Mouse (Mus musculus) hindbrain, embryonic 15.5 days (tissue): ENCODE measurements at regions not wholly inside any gene's neighbourhood (a gene's known extent, or its start where the extent isn't known, plus 50 kb on each side); places are given as distances from the start of the nearest gene placed in this dataset.

Experiments used
- ATAC-seq: fragments of 200-750 bp; cut with Nextera tagmentation; 2 replicates; pipeline ENCODE4 v1.8.0; 2017; ENCODE audit warnings: low read depth, moderate number of reproducible peaks, moderate TSS enrichment; ENCODE audit not compliant: low FRiP score
- H3K27ac ChIP-seq: fragments of 300-500 bp; sonication (generic); replicated peaks from 2 replicates; pipeline ENCODE4 v1.5.1; 2015; ENCODE audit warnings: mild to moderate bottlenecking, inconsistent platforms
- H3K27me3 ChIP-seq: fragments of 300-500 bp; sonication (generic); 2 replicates; pipeline ENCODE4 v1.6.1; 2015; ENCODE audit warnings: control low read depth, inconsistent platforms
- H3K36me3 ChIP-seq: fragments of 300-500 bp; sonication (generic); 2 replicates; pipeline ENCODE4 v1.6.1; 2015; ENCODE audit warnings: control low read depth, inconsistent platforms
- H3K4me1 ChIP-seq: fragments of 300-500 bp; sonication (generic); replicated peaks from 2 replicates; pipeline ENCODE4 v1.6.1; 2015; ENCODE audit warnings: control low read depth, inconsistent platforms
- H3K4me2 ChIP-seq: fragments of 300-500 bp; sonication (generic); 2 replicates; pipeline ENCODE4 v1.6.1; 2015; ENCODE audit warnings: moderate library complexity, mild to moderate bottlenecking, inconsistent platforms
- H3K4me3 ChIP-seq: fragments of 300-500 bp; sonication (generic); 2 replicates; pipeline ENCODE4 v1.5.1; 2015; ENCODE audit warnings: mild to moderate bottlenecking, inconsistent platforms
- H3K9ac ChIP-seq: fragments of 300-500 bp; sonication (generic); 2 replicates; pipeline ENCODE4 v1.6.1; 2015; ENCODE audit warnings: inconsistent platforms
- H3K9me3 ChIP-seq: fragments of 300-500 bp; sonication (generic); 2 replicates; pipeline ENCODE4 v1.6.1; 2016; ENCODE audit warnings: control low read depth, inconsistent platforms
- WGBS: fragments of 180-500 bp; shearing (Covaris S2); methylation state at CpG from one replicate; pipeline ENCODE4 v1.1.7; 2015; 5-methylcytosine and 5-hydroxymethylcytosine counted together

DNA sequence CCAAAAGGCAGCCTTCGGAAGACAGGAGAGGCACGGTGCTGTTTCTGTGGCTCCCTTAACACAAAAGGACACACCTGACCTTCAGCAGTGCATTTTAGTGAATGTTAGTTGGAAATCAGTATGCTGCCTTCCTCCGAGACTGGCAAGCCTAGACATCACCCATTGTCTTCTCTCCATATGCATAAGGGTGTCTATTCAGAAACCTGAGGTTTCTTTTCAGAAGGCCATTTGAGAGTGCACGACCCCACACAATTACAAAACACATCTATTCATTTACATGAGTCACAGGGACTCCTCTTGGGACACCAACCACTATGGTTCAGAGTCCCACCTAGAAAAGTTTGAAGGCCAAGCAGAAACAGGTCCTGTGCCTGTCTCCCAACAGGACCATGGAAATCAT is 161.8 kb upstream of the Spats2l start:
- no peak overlapping the region for H3K4me2 ChIP-seq
- H3K9ac ChIP-seq, result no peak overlapping the region
- ATAC-seq, result no peak
- no peaks in the 10 kb centered on the region for H3K27me3 ChIP-seq
- peaks cover 18% of the 10 kb centered on the region for H3K4me1 ChIP-seq
- no peak overlapping the region for H3K4me3 ChIP-seq
- no peaks in the 10 kb centered on the region for H3K9me3 ChIP-seq
- no peak overlapping the region for H3K27ac ChIP-seq
- no peaks in the 10 kb centered on the region for H3K36me3 ChIP-seq
- WGBS, result 45% methylated on average over 4 of the region's 4 CpGs

DNA sequence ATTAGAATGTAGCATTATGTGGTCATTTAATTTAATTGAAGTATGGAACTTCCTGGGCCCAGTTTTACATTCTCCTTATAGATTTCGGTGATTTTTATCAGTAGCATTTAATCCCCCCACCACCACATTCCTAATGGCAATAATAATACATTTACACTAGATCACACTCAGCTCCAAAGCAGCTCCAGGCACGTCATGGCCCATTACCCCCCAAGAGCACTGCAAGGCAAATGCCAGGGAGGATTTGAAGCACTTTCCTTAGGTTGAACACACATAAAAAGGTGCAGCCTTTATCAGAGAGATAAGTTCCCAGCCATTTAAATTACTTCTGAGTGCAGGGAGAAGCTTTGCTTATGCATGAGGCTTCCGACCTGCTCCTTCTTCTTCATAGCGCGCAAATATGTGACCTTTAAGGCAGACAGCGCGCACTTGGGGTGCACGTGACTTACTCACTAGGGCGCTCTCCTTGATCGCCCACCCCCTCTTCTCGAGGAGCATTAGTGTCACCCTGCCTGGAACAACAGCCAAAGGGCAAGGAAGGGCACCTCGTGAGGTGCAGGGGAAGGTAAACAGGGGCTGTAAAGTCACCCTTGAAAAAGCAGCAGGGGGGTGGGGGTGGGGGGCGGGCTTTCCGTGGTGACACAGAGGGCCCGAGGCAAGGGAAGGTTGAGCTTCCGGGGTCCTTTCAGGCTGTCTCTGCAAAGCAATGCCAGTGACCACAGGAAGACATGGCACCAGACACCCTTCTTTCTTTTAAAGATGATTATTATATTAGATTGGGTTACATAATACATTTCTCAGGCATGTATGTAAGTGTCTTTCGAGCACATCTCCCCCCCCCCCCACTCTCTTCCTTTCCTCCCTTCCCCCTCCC is 160.8 kb upstream of the Spats2l start:
- peak overlapping the region; percentile 13; the same call in 1 of the 2 replicates for H3K27ac ChIP-seq
- no peaks in the 10 kb centered on the region for H3K36me3 ChIP-seq
- H3K27me3 ChIP-seq, result no peaks in the 10 kb centered on the region
- WGBS, result 19% methylated on average over 17 of the region's 17 CpGs
- H3K9me3 ChIP-seq, result no peaks in the 10 kb centered on the region
- no peak overlapping the region for H3K9ac ChIP-seq
- peaks cover 18% of the 10 kb centered on the region for H3K4me1 ChIP-seq
- H3K4me2 ChIP-seq, result peak overlapping the region; percentile 49
- peak; percentile 69; the same call in 1 of the 2 replicates for ATAC-seq
- no peak overlapping the region for H3K4me3 ChIP-seq

DNA sequence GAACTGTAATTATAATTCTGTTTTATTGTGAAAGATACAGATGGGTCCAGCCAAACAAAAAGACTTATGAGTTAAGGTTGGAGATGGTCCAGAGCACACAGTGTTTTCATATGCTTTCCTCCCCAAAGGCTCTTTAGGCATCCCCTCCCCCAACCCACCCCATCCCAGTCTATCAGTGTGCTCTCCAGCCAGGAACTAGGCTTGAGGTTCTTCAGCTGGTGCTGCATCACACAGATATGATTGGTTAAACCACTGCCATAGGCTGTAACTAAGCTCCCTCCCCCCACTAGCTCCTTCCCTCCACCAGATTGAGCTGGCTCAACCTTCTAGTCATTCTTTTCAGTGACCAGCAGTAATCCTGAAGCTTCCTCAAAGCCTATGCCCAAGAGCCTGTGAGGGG is 158.8 kb upstream of the Spats2l start:
- no peak for ATAC-seq
- H3K27me3 ChIP-seq, result no peaks in the 10 kb centered on the region
- H3K27ac ChIP-seq, result no peak overlapping the region
- no peak overlapping the region for H3K4me2 ChIP-seq
- no peak overlapping the region for H3K4me3 ChIP-seq
- H3K9me3 ChIP-seq, result no peaks in the 10 kb centered on the region
- H3K36me3 ChIP-seq, result no peaks in the 10 kb centered on the region
- no peak overlapping the region for H3K9ac ChIP-seq
- H3K4me1 ChIP-seq, result peaks cover 15% of the 10 kb centered on the region

DNA sequence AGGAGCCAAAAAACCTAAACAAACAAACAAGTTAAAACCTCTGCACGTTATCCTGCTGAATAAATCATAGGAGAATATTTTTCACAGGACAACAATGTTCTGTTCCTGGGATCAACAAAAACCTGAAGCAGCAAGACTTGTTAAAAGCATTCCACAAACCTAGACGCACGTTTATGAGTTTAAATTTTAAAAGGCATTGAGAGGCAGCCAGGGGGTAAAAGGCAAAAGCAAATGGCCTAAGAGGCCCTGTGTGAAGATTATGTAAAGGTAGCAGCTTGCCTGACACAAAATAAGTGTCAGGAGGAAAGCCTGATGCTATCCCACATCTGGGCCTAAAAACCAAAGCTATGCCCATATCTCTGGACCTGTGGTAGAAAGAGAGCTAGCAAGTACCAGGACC is 156.6 kb upstream of the Spats2l start:
- Histone ChIP-seq H3K9me3 (no peaks in the 10 kb centered on the region), H3K4me1 (peaks cover 11% of the 10 kb centered on the region), H3K27ac (no peak overlapping the region), H3K4me2 (no peak overlapping the region), H3K4me3 (no peak overlapping the region), H3K27me3 (no peaks in the 10 kb centered on the region), H3K36me3 (no peaks in the 10 kb centered on the region), H3K9ac (no peak overlapping the region)
- no peak for ATAC-seq
- 86% methylated on average over 3 of the region's 3 CpGs for WGBS

DNA sequence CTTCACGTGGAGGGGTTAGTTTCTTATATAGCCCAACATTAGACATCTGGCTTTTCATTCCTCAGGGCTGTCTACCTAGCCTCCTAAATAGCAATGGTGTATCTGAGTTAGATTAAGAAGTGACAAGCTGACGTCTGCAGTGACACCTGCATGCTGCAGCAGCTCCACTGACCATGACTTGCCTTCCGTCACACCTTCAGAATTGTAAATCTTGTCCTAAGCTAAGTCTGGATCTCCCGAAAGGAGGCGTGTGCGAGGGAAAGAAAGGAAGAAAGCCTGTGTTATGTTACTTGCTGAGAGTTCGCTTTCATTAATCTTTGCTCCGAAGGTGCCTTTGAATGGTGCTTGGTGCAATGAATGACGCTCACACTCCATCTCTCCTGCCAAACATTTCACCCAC is 151.4 kb upstream of the Spats2l start:
- H3K9ac ChIP-seq, result no peak overlapping the region
- H3K36me3 ChIP-seq, result no peaks in the 10 kb centered on the region
- no peak overlapping the region for H3K27ac ChIP-seq
- no peak for ATAC-seq
- no peaks in the 10 kb centered on the region for H3K4me1 ChIP-seq
- H3K9me3 ChIP-seq, result no peaks in the 10 kb centered on the region
- no peak overlapping the region for H3K4me2 ChIP-seq
- no peak overlapping the region for H3K4me3 ChIP-seq
- 75% methylated on average over 9 of the region's 9 CpGs for WGBS
- H3K27me3 ChIP-seq, result no peaks in the 10 kb centered on the region

DNA sequence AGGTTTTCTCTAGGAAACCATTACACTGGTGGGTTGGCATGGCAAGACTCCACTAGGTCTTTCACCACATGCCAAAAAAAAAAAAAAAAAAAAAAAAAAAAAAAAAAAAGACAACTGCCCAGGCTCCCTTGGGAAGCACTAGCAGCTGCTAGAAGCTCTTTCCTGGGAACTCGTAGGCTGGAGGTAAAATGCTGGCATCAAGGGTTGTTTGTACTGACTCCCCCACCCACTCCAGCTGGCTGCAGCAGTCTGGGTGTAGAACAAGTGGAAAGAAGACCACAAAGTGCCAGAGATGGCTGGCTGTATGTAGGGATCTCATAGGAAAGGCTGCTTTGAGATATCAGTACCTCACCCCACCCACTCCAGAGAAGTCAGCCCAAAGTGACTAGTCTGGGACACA is 140.0 kb upstream of the Spats2l start:
- Histone ChIP-seq H3K4me2 (no peak overlapping the region), H3K36me3 (no peaks in the 10 kb centered on the region), H3K27ac (no peak overlapping the region), H3K9ac (no peak overlapping the region), H3K9me3 (no peaks in the 10 kb centered on the region), H3K4me1 (no peaks in the 10 kb centered on the region), H3K4me3 (no peak overlapping the region), H3K27me3 (no peaks in the 10 kb centered on the region)
- WGBS, result 57% methylated on average over 1 of the region's 1 CpGs
- no peak for ATAC-seq

DNA sequence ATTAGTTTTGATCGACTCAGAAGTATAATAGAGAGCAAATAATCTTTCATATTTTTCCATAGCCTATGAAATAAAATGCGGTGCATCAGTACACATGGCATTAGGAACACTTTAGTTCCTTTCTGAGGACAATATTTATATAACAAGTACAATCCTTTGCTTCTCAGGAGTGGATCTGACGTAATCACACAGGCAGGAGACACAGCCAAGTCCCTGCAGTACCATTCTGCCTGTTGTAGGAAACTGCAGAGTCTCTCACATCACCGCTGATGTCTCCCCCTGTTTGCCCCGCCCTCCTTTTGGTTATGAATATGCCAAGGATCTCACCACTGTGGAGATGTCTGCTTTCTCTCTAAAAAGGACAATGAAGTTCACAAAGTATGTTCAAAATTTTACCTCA is 131.8 kb upstream of the Spats2l start:
- Histone ChIP-seq H3K4me1 (peaks cover 7% of the 10 kb centered on the region), H3K36me3 (no peaks in the 10 kb centered on the region), H3K9ac (no peak overlapping the region), H3K4me3 (no peak overlapping the region), H3K9me3 (no peaks in the 10 kb centered on the region), H3K27me3 (no peaks in the 10 kb centered on the region), H3K27ac (peak overlapping the region; percentile 46; the same call in 1 of the 2 replicates), H3K4me2 (no peak overlapping the region)
- WGBS, result 74% methylated on average over 5 of the region's 5 CpGs
- no peak for ATAC-seq

DNA sequence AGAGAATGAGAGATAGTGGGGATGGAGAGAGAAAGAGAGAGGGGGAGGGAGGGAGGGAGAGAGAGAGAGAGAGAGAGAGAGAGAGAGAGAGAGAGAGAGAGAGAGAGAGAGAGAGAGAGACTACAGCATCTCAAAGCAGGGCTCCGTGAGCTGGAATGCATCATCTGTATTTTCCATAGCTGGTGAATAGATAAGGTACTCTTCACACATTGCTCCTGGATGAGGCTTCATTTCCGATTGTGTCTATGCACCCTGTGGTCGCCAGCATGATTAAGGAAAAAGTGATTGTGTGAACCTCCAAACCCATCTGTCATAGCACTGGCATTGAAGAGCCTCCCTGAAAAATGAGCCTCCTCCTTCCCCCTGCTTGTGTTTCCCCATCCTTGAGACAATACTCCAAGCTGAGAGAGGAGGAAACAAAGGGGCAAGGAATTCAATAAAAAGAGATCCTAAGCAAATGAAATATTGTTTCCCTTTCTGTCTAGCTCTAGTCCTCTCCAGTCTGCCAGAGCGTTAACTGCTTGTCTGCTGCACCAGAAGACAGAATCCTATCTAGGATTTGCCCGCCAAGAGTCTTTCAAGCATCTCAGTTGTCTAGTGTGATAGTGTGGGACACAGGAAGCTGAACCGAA is 130.4 kb upstream of the Spats2l start:
- no peaks in the 10 kb centered on the region for H3K27me3 ChIP-seq
- H3K4me2 ChIP-seq, result 0 out of 2 replicates have a peak overlapping the region, but pooled peaks have one; percentile 4
- ATAC-seq, result peak; percentile 72
- H3K27ac ChIP-seq, result peak overlapping the region; percentile 72
- no peaks in the 10 kb centered on the region for H3K36me3 ChIP-seq
- H3K4me3 ChIP-seq, result no peak overlapping the region
- H3K4me1 ChIP-seq, result peaks cover 7% of the 10 kb centered on the region
- WGBS, result 29% methylated on average over 6 of the region's 6 CpGs
- H3K9ac ChIP-seq, result no peak overlapping the region
- no peaks in the 10 kb centered on the region for H3K9me3 ChIP-seq

DNA sequence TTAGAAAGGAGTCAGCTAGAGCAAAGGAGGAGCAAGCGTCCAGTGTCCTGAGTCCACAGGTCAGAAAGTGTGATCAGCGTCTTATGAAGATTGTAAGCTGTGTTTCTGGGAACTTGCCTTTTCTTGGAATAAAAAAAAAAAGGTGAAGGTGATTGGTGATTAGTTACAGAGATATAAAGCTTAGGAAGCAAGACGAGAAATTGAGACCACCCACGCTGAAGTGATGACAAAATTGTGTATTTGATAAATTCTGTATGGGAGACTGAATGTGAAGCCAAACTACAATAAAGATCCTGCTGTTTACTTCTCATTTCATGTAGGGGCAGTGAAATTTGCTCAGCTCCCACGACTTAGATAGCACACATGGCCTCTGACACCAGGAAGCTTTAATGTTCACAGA is 109.0 kb upstream of the Spats2l start:
- no peak overlapping the region for H3K4me2 ChIP-seq
- no peaks in the 10 kb centered on the region for H3K27me3 ChIP-seq
- H3K9me3 ChIP-seq, result no peaks in the 10 kb centered on the region
- H3K4me3 ChIP-seq, result no peak overlapping the region
- ATAC-seq, result no peak
- no peak overlapping the region for H3K27ac ChIP-seq
- no peaks in the 10 kb centered on the region for H3K4me1 ChIP-seq
- no peak overlapping the region for H3K9ac ChIP-seq
- 79% methylated on average over 5 of the region's 5 CpGs for WGBS
- no peaks in the 10 kb centered on the region for H3K36me3 ChIP-seq

DNA sequence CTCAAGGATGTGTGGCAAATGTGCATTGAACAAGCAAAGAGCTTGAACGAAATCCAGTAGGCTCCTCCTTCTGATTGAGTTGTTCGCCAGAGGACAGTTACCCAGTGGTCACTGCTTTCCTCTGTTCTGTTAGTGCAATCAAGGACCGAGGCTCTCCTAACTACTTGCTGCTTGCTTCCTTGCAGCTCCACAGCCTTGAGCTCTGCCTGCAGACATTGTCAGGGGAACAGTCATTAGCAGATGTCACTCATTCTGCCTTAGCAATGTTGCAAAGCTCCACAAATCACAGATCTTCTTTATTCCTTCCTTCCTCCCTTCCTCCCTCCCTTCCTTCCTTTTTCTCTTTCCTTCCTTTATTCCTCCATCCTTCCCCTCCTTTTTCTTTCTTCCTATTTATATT is 108.2 kb upstream of the Spats2l start:
- no peaks in the 10 kb centered on the region for H3K36me3 ChIP-seq
- no peaks in the 10 kb centered on the region for H3K9me3 ChIP-seq
- 65% methylated on average over 3 of the region's 3 CpGs for WGBS
- no peaks in the 10 kb centered on the region for H3K4me1 ChIP-seq
- no peak overlapping the region for H3K27ac ChIP-seq
- no peak overlapping the region for H3K4me3 ChIP-seq
- no peak overlapping the region for H3K9ac ChIP-seq
- ATAC-seq, result no peak
- H3K27me3 ChIP-seq, result no peaks in the 10 kb centered on the region
- H3K4me2 ChIP-seq, result no peak overlapping the region

DNA sequence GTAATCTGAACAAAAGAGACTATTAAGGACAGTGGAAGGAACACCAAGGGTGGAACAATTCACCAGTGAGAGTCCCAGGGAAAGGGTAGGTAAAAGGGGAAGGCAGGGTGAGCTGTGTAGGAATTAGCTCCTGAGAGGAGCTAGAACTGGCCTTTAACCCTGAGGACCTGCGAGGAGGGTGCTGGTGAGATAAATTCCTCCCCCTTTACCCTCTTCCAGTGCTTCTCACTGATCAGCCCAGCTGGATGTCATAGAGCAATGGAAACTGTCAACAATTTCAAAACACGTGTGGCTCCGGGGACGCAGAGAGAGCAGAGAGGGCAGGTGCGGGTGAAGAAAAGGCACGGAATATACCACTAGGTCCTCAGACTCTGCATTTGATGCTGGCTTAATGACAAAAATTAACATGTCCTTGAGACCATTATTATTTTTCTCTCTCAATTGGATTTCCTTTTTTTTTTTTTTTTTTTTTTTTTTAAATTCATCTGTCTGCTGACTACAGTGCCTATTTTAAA is 107.7 kb upstream of the Spats2l start:
- Histone ChIP-seq H3K9ac (no peak overlapping the region), H3K4me1 (no peaks in the 10 kb centered on the region), H3K36me3 (no peaks in the 10 kb centered on the region), H3K9me3 (no peaks in the 10 kb centered on the region), H3K4me2 (no peak overlapping the region), H3K27ac (no peak overlapping the region), H3K4me3 (no peak overlapping the region), H3K27me3 (no peaks in the 10 kb centered on the region)
- no peak for ATAC-seq
- 74% methylated on average over 6 of the region's 6 CpGs for WGBS

DNA sequence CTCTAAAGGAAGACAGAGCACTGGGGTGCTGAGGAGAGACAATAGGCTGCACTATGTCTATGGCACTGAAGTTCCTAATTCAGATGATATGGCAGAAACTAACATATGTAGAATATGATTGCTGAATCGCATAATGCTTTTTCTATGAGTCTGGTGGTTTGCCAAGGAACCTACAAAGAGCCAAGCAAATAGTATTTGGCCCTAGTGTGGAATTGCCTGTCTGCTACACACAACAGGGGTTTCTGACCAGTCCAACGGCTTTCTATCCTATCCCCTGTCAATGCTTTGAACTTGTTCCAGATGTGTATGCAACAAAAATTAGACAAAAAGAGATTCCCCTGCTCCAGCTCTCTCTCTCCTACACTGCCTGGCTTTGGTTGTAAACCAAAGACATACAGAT is 100.5 kb upstream of the Spats2l start:
- Histone ChIP-seq H3K27ac (0 out of 2 replicates have a peak overlapping the region, but pooled peaks have one; percentile 13), H3K9ac (no peak overlapping the region), H3K27me3 (no peaks in the 10 kb centered on the region), H3K36me3 (no peaks in the 10 kb centered on the region), H3K9me3 (no peaks in the 10 kb centered on the region), H3K4me2 (no peak overlapping the region), H3K4me1 (peaks cover 15% of the 10 kb centered on the region; the same call in 1 of the 2 replicates), H3K4me3 (no peak overlapping the region)
- ATAC-seq, result 0 out of 2 replicates have a peak, but pooled peaks have one; percentile 3
- 54% methylated on average over 2 of the region's 2 CpGs for WGBS
